Mouse (Mus musculus): ENCODE measurements around the gene Cct3. TPM values are rescaled to one million over a fixed set of nuclear protein-coding genes. Genes with fewer than 3 reads are reported as not detected.
"Not testable (repeated sequence)": the region's sequence is repeated elsewhere in the genome, so short reads cannot be mapped to it uniquely, and the experiment has no call there.

The Cct3 gene
- polyA plus RNA-seq, 1 experiment: 584 TPM

- Histone ChIP-seq H3K4me1 (ENCODE audit: control insufficient read depth, insufficient read depth, low read length) (peaks cover 3% of the 10 kb centered on the region), H3K9ac (ENCODE audit: low read depth, poor library complexity, severe bottlenecking) (no peak overlapping the region), H3K27me3 (ENCODE audit: control insufficient read depth, insufficient read depth, low read length, poor library complexity, severe bottlenecking) (no peaks in the 10 kb centered on the region), H3K9me3 (replicated peaks; ENCODE audit: control insufficient read depth, insufficient read depth, low read length, poor library complexity, severe bottlenecking) (no peaks in the 10 kb centered on the region), H3K4me3 (ENCODE audit: low read depth, low read length) (no peak overlapping the region), H3K36me3 (ENCODE audit: control insufficient read depth, insufficient read depth, low read length, poor library complexity, severe bottlenecking) (peaks cover 45% of the 10 kb centered on the region), H3K27ac (ENCODE audit: insufficient read depth, low read length) (no peak overlapping the region)
- no peak for TF ChIP-seq CTCF (IDR thresholded peaks at IDR 0.05; ENCODE audit: low read depth, low read length)
- TF ChIP-seq POLR2A (IDR thresholded peaks at IDR 0.05; ENCODE audit: insufficient read depth, low read length): no peak
- TF ChIP-seq EP300 (IDR thresholded peaks at IDR 0.05; ENCODE audit: insufficient read depth, low read depth, low read length): no peak
These were observed 64.8 kb downstream of the Cct3 start for GRCm38 (mm10) chr3:88361612-88362313.

GRCm38 (mm10) chr3:88363700-88364099 lies 66.8 kb downstream of the Cct3 start:
- no peaks in the 10 kb centered on the region for H3K27me3 ChIP-seq (ENCODE audit: control insufficient read depth, insufficient read depth, low read length, poor library complexity, severe bottlenecking)
- no peaks in the 10 kb centered on the region for H3K9me3 ChIP-seq (replicated peaks; ENCODE audit: control insufficient read depth, insufficient read depth, low read length, poor library complexity, severe bottlenecking)
- TF ChIP-seq POLR2A (IDR thresholded peaks at IDR 0.05; ENCODE audit: insufficient read depth, low read length): no peak
- TF ChIP-seq EP300 (IDR thresholded peaks at IDR 0.05; ENCODE audit: insufficient read depth, low read depth, low read length): no peak
- H3K9ac ChIP-seq (ENCODE audit: low read depth, poor library complexity, severe bottlenecking): no peak overlapping the region
- H3K36me3 ChIP-seq (ENCODE audit: control insufficient read depth, insufficient read depth, low read length, poor library complexity, severe bottlenecking): peaks cover 26% of the 10 kb centered on the region
- H3K4me3 ChIP-seq (ENCODE audit: low read depth, low read length): no peak overlapping the region
- H3K4me1 ChIP-seq (ENCODE audit: control insufficient read depth, insufficient read depth, low read length): peaks cover 3% of the 10 kb centered on the region
- H3K27ac ChIP-seq (ENCODE audit: insufficient read depth, low read length): no peak overlapping the region

- Histone ChIP-seq H3K9me3 (replicated peaks; ENCODE audit: control insufficient read depth, insufficient read depth, low read length, poor library complexity, severe bottlenecking) (0 out of 2 replicates have a peak, but pooled peaks cover under 1% of the 10 kb centered on the region), H3K36me3 (ENCODE audit: control insufficient read depth, insufficient read depth, low read length, poor library complexity, severe bottlenecking) (peaks cover 20% of the 10 kb centered on the region), H3K27ac (ENCODE audit: insufficient read depth, low read length) (no peak within 1 kb of the TSS), H3K9ac (ENCODE audit: low read depth, poor library complexity, severe bottlenecking) (peak within 1 kb of the TSS; percentile 48), H3K4me1 (ENCODE audit: control insufficient read depth, insufficient read depth, low read length) (peaks cover 3% of the 10 kb centered on the region), H3K4me3 (ENCODE audit: low read depth, low read length) (peak within 1 kb of the TSS; percentile 27), H3K27me3 (ENCODE audit: control insufficient read depth, insufficient read depth, low read length, poor library complexity, severe bottlenecking) (no peaks in the 10 kb centered on the region)
- TF ChIP-seq EP300 (IDR thresholded peaks at IDR 0.05; ENCODE audit: insufficient read depth, low read depth, low read length) (no peak), CTCF (IDR thresholded peaks at IDR 0.05; ENCODE audit: low read depth, low read length) (no peak), POLR2A (IDR thresholded peaks at IDR 0.05; ENCODE audit: insufficient read depth, low read length) (no peak)
These were observed 67.4 kb downstream of the Cct3 start, which contains the start of gene Paqr6 for GRCm38 (mm10) chr3:88364337-88364736. TSS of gene Paqr6 (plus strand) at chr3:88364584.

- no peak overlapping the region for H3K27ac ChIP-seq (ENCODE audit: insufficient read depth, low read length)
- H3K4me3 ChIP-seq (ENCODE audit: low read depth, low read length): peak overlapping the region; percentile 29
These were observed 68.9 kb downstream of the Cct3 start for GRCm38 (mm10) chr3:88365705-88366361.

GRCm38 (mm10) chr3:88366830-88367428 lies 70.0 kb downstream of the Cct3 start:
- H3K27ac ChIP-seq (ENCODE audit: insufficient read depth, low read length); H3K4me3 ChIP-seq (ENCODE audit: low read depth, low read length); H3K36me3 ChIP-seq (ENCODE audit: control insufficient read depth, insufficient read depth, low read length, poor library complexity, severe bottlenecking); H3K27me3 ChIP-seq (ENCODE audit: control insufficient read depth, insufficient read depth, low read length, poor library complexity, severe bottlenecking); H3K9ac ChIP-seq (ENCODE audit: low read depth, poor library complexity, severe bottlenecking); H3K4me1 ChIP-seq (ENCODE audit: control insufficient read depth, insufficient read depth, low read length): not testable (repeated sequence)
- peaks cover 12% of the 10 kb centered on the region for H3K9me3 ChIP-seq (replicated peaks; ENCODE audit: control insufficient read depth, insufficient read depth, low read length, poor library complexity, severe bottlenecking)

More at GRCm38 (mm10) chr3:88365705-88366361, 68.9 kb downstream of the Cct3 start:
- peaks cover 3% of the 10 kb centered on the region for H3K4me1 ChIP-seq (ENCODE audit: control insufficient read depth, insufficient read depth, low read length)
- no peaks in the 10 kb centered on the region for H3K27me3 ChIP-seq (ENCODE audit: control insufficient read depth, insufficient read depth, low read length, poor library complexity, severe bottlenecking)
- H3K9me3 ChIP-seq (replicated peaks; ENCODE audit: control insufficient read depth, insufficient read depth, low read length, poor library complexity, severe bottlenecking): peaks cover 8% of the 10 kb centered on the region
- peaks cover 5% of the 10 kb centered on the region for H3K36me3 ChIP-seq (ENCODE audit: control insufficient read depth, insufficient read depth, low read length, poor library complexity, severe bottlenecking)
- H3K9ac ChIP-seq (ENCODE audit: low read depth, poor library complexity, severe bottlenecking): no peak overlapping the region
- peak; percentile 23 for TF ChIP-seq CTCF (IDR thresholded peaks at IDR 0.05; ENCODE audit: low read depth, low read length)
- no peak for TF ChIP-seq EP300 (IDR thresholded peaks at IDR 0.05; ENCODE audit: insufficient read depth, low read depth, low read length)

- not testable (repeated sequence) for H3K36me3 ChIP-seq (ENCODE audit: control insufficient read depth, insufficient read depth, low read length, poor library complexity, severe bottlenecking)
- peaks cover 12% of the 10 kb centered on the region for H3K9me3 ChIP-seq (replicated peaks; ENCODE audit: control insufficient read depth, insufficient read depth, low read length, poor library complexity, severe bottlenecking)
These were observed 70.6 kb downstream of the Cct3 start for GRCm38 (mm10) chr3:88367517-88367916.

GRCm38 (mm10) chr3:88368511-88368910 lies 71.6 kb downstream of the Cct3 start:
- not testable (repeated sequence) for H3K36me3 ChIP-seq (ENCODE audit: control insufficient read depth, insufficient read depth, low read length, poor library complexity, severe bottlenecking); H3K27ac ChIP-seq (ENCODE audit: insufficient read depth, low read length); H3K9ac ChIP-seq (ENCODE audit: low read depth, poor library complexity, severe bottlenecking); H3K4me3 ChIP-seq (ENCODE audit: low read depth, low read length); H3K27me3 ChIP-seq (ENCODE audit: control insufficient read depth, insufficient read depth, low read length, poor library complexity, severe bottlenecking); H3K4me1 ChIP-seq (ENCODE audit: control insufficient read depth, insufficient read depth, low read length)
- peaks cover 12% of the 10 kb centered on the region for H3K9me3 ChIP-seq (replicated peaks; ENCODE audit: control insufficient read depth, insufficient read depth, low read length, poor library complexity, severe bottlenecking)

More at GRCm38 (mm10) chr3:88367517-88367916, 70.6 kb downstream of the Cct3 start:
- not testable (repeated sequence) for H3K4me1 ChIP-seq (ENCODE audit: control insufficient read depth, insufficient read depth, low read length); H3K4me3 ChIP-seq (ENCODE audit: low read depth, low read length); H3K27ac ChIP-seq (ENCODE audit: insufficient read depth, low read length); H3K9ac ChIP-seq (ENCODE audit: low read depth, poor library complexity, severe bottlenecking); H3K27me3 ChIP-seq (ENCODE audit: control insufficient read depth, insufficient read depth, low read length, poor library complexity, severe bottlenecking)
